ENCODE assay signal across 17 mouse cellular contexts in genomic region chr14:47117522-47117921, GRCm38 (mm10).
DNase-seq lines count a peak whose midpoint lies in the region; ATAC-seq and TF ChIP-seq lines count a peak whose summit lies in the region.
"Had no signal": no experiment of that assay in that cellular context is flagged by ENCODE, and none has a peak within 500 bp of the region (broad histone marks: within the 10 kb centered on the region; RNA-seq: fewer than 3 reads in every experiment).

No protein-coding gene starts in this region.

- peak; percentile 29; the same call in 1 of the 2 replicates for TF ChIP-seq CTCF in heart, postnatal 0 days (IDR thresholded peaks at IDR 0.05; ENCODE audit: low read depth)
- peak; percentile 20; the same call in 1 of the 2 replicates for TF ChIP-seq CTCF in bone marrow, adult 2 months (IDR thresholded peaks at IDR 0.05; ENCODE audit: control insufficient read depth, insufficient read depth, low read length)

- H3K9me3 ChIP-seq in heart, postnatal 0 days (replicated peaks; ENCODE audit: control insufficient read depth, low read length), result no peaks in the 10 kb centered on the region
- H3K9me3 ChIP-seq: embryonic facial prominence, embryonic 12.5 days; G1E; liver, embryonic 12.5 days had no signal

- H3K4me3 ChIP-seq in heart, postnatal 0 days (ENCODE audit: low read depth, low read length), result no peak overlapping the region
- H3K4me3 ChIP-seq in bone marrow, adult 2 months (replicated peaks; ENCODE audit: control insufficient read depth, low read depth, low read length), result peak overlapping the region; percentile 1
- H3K4me3 ChIP-seq: embryonic facial prominence, embryonic 12.5 days; liver, embryonic 12.5 days had no signal

- TF ChIP-seq POLR2A in bone marrow, adult 2 months (IDR thresholded peaks at IDR 0.05; ENCODE audit: borderline replicate concordance, control insufficient read depth, low read depth, low read length), result no peak

- ATAC-seq in heart, postnatal 0 days (ENCODE audit: insufficient read depth, low read depth), result no peak
- ATAC-seq: liver, embryonic 12.5 days had no signal

- TF ChIP-seq EP300 in heart, postnatal 0 days (IDR thresholded peaks at IDR 0.05; ENCODE audit: low read depth), result no peak

- H3K9ac ChIP-seq in heart, postnatal 0 days (replicated peaks; ENCODE audit: low read depth, low read length), result no peak overlapping the region
- H3K9ac ChIP-seq: embryonic facial prominence, embryonic 12.5 days; hindbrain, embryonic 14.5 days; liver, embryonic 12.5 days had no signal

- H3K36me3 ChIP-seq in heart, postnatal 0 days (replicated peaks; ENCODE audit: control insufficient read depth, insufficient read depth, low read length), result no peaks in the 10 kb centered on the region
- H3K36me3 ChIP-seq: embryonic facial prominence, embryonic 12.5 days; G1E; liver, embryonic 12.5 days had no signal

- intact Hi-C loops in heart, postnatal 10 days (cut with DNase I), result no loop called here
- intact Hi-C loops in left cerebral cortex, postnatal 4 days (cut with DNase I), result no loop called here
- intact Hi-C loops in left cerebral cortex, postnatal 36 days (cut with DNase I), result no loop called here

- 57% methylated on average over 7 of the region's 7 CpGs for WGBS in heart, postnatal 0 days
- 31% methylated on average over 7 of the region's 7 CpGs for WGBS in bone marrow, adult 2 months

- H3K4me2 ChIP-seq in heart, postnatal 0 days (ENCODE audit: low read depth, low read length), result no peak overlapping the region
- H3K4me2 ChIP-seq: embryonic facial prominence, embryonic 12.5 days; hindbrain, embryonic 14.5 days; liver, embryonic 12.5 days had no signal

- no peaks in the 10 kb centered on the region for H3K27me3 ChIP-seq in heart, postnatal 0 days (ENCODE audit: control insufficient read depth, insufficient read depth, low read length)
- H3K27me3 ChIP-seq: embryonic facial prominence, embryonic 12.5 days; liver, embryonic 12.5 days had no signal

- no peak overlapping the region for H3K27ac ChIP-seq in heart, postnatal 0 days (ENCODE audit: low read depth)
- H3K27ac ChIP-seq in bone marrow, adult 2 months (ENCODE audit: control insufficient read depth, insufficient read depth, low read depth, low read length, poor library complexity), result no peak overlapping the region
- H3K27ac ChIP-seq: embryonic facial prominence, embryonic 12.5 days; hindbrain, embryonic 14.5 days; liver, embryonic 12.5 days had no signal

- no peaks in the 10 kb centered on the region; the same call in 1 of the 2 replicates for H3K4me1 ChIP-seq in heart, postnatal 0 days (ENCODE audit: control insufficient read depth, insufficient read depth)
- peaks cover 9% of the 10 kb centered on the region for H3K4me1 ChIP-seq in bone marrow, adult 2 months (ENCODE audit: control insufficient read depth, insufficient read depth, low read length)
- H3K4me1 ChIP-seq: embryonic facial prominence, embryonic 12.5 days had no signal

- DNase-seq in heart, postnatal 0 days (ENCODE audit: low spot score), result no peak
- DNase-seq in heart, postnatal 10 days, result no peak
- DNase-seq in left cerebral cortex, postnatal 4 days, result peak; percentile 13
- no peak for DNase-seq in left cerebral cortex, postnatal 36 days (ENCODE audit: low spot score in 2 of 2)
- DNase-seq in 416B (ENCODE audit: low read depth), result peak; percentile 66
- no peak for DNase-seq in layer of hippocampus, adult 18-20 months (ENCODE audit: low spot score in 2 of 2)
- no peak for DNase-seq in spleen, postnatal 14 days (ENCODE audit: low spot score in 2 of 2)
- DNase-seq: adrenal gland, postnatal 25 days; cerebellum, postnatal 14 days; gastrocnemius, postnatal 25 days; midbrain, embryonic 14.5 days; right cerebral cortex, postnatal 14 days had no signal

Comparison
In these comparisons a context has a peak if more than half of its experiments do, and no peak if none do; other contexts are left out.
1. DNase-seq: peak in left cerebral cortex, postnatal 4 days (single experiment) and 416B (single experiment); none in heart, postnatal 0 days (single experiment), heart, postnatal 10 days (0 of 2), left cerebral cortex, postnatal 36 days (0 of 2), layer of hippocampus, adult 18-20 months (0 of 2) and spleen, postnatal 14 days (0 of 2).